Mouse (Mus musculus): Measurements from ENCODE around the gene Disc1.

The Disc1 gene

GRCm38 (mm10) chr8:125065596-125065995 is 11.6 kb downstream of the Disc1 start:
- intact Hi-C loops (cut with DNase I): loop anchor here (5.0 kb wide), 2 partner anchors 42 to 102 kb away; no protein-coding TSS in a partner anchor

DNA sequence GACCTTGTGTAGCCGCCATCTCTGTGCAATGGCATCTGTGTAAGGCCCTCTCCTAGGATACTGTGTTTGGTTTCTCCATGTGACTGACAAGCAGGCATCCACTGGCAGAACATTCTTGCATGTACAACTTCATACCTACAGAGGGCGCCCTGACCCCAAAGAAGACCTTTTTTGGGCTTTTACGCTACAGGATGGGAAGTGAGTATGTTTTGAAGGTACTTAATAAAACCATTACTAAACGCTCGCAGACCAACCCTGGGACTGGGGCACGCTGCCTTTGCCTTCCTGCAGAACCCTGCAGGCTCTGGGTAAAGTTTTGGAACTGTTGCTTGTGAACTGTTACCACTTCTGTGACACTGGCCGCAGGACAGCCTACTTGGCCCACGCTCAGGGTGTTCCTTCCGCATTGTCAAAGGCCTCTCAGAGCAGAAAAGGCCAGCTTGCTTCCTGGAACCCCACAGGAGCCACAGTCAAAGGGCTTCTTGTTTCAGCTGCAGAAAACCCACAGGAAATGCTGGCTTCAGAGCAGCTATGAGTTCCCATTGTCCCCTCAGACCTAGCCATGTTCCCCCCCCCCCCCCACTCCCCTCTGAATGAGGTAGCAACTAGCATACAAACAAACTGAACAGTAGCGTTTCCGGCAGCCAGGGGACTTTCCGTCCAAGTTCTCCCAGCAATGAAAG is 13.1 kb downstream of the Disc1 start:
- intact Hi-C loops (cut with DNase I): loop anchor here (5.0 kb wide), 2 partner anchors 40 to 100 kb away; no protein-coding TSS in a partner anchor

DNA sequence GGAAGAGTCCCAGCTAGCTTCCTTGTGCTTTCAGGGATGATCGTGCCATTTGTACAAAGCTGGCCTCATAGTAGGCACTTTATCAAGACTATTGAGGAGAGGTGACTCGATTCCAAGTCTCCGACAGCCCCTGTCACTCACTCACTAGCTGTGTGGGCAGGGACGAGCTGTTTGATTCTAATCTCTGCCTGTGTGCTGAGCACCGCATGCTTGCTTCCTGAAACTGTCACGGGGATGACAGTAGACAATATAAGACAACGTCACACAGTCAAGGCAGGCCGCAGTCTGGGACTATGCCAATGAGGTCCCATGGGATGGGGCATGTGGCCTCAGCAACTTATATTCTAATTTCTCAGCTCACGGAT is 13.6 kb downstream of the Disc1 start:
- intact Hi-C loops (cut with DNase I): loop anchor here (5.0 kb wide), 2 partner anchors 40 to 100 kb away; no protein-coding TSS in a partner anchor

DNA sequence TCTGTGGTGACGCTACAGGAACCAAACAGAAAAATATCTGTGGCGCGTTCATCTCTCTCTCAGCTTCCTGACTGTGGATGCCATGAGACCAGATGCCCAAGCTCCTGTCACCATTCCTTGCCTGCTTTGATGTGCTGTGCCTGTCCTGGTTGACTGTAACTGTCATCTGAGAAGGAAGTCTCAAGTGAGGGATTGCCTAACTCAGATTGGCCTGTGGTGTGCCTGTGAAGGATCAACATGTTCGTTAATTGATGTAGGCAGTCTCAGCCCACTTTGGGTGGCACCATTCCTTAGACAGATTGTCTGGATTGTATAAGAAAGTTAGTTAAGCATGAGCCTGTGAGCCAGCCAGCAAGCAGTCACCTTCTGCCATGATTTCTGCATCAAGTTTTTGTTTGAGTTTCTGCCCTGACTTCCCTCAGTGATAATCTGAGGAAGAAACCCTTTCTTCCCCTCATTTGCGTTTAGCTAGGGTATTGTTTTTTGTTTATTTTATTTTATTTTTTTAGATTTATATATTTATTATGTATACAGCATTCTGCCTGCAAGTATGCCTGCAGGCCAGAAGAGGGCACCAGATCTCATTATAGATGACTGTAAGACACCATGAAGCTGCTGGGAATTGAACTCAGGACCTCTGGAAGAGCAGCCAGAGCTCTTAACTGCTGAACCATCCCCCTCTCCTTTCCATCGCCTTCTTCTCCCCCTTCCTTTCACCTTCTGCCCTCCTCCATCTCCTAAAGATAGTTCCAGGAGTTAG is 14.3 kb downstream of the Disc1 start:
- intact Hi-C loops (cut with DNase I): loop anchor here (5.0 kb wide), 2 partner anchors 39 to 99 kb away; no protein-coding TSS in a partner anchor

DNA sequence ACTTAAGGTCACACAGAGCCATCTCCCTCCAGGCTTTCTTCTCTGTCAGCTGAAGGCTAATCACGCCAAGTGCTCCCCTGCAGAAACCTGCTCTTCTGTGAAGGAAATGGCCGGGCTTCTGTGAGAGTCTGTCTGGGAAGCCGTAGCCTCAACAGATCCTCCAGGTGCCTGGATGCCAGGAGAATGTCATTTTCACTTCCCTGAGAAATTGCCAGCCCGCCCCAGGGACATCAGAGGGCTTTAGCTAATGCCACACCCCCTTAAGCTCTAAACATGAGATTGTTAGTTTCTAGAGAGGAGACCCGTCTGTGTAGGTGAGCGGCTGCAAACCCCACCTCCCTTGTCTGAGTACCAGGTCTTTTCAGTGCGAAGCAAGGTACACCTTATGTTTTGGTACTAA is 15.3 kb downstream of the Disc1 start:
- intact Hi-C loops (cut with DNase I): loop anchor here (5.0 kb wide), 2 partner anchors 38 to 98 kb away; no protein-coding TSS in a partner anchor

DNA sequence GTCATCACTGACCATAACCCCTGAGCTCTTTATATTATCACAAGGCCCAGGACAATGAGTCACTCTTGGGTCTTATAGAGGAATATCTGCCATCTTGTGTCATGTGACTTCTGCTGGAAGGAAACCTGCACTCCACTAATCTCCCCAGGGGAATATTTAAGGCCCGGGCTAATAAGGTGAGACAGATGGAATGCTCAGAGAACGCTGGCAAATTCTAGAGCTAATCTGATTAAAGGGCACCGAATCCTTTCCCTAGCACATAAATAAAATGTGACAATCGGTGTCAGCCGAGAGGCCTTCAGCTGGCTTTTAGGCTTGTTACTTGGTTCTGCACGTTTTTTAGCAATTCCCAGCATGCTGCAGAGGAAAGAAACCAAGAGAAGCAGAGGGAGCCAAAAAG is 15.7 kb downstream of the Disc1 start:
- intact Hi-C loops (cut with DNase I): loop anchor here (5.0 kb wide), 2 partner anchors 38 to 98 kb away; no protein-coding TSS in a partner anchor

GRCm38 (mm10) chr8:125074141-125074540 is 20.1 kb downstream of the Disc1 start:
- intact Hi-C loops (cut with DNase I): no loop called here

DNA sequence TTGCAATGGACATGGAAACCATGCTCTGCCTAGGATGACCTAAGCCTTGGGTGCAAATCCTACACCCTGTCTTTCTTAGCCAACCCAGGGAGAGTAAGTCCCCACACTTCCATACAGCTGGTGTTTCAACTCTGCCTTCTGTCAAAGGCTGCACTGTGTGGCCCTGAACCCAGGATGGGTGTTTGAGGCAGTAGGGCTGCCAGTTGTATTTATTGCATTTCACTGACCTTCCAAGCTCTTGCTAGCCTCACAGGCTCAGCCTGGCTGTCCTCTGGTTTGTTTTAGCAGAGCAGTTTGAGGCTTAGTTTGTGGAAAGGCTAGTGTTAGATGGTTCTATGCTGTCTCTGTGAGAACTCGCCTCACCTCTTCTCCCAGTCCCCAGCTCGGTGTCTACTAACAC is 20.6 kb downstream of the Disc1 start:
- intact Hi-C loops (cut with DNase I): no loop called here

DNA sequence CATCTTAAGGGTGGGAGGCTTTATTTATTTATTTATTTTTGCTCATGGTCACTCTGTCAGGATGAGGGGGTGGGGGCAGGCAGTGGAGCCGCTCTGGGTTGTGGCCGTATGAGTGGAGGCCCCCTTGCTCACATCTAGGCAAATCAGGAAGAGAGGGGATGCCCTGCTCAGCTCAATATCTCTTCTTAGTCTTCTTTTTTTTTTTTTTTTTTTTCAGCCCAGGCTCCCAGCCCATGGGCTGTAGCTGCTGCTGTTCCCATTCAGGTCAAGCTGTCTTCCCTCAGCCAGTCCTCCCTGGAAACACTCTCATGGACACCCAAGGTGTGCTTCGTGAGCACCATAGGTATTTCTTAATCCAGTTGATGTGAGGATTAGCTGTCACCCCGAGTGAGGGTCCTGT is 21.4 kb downstream of the Disc1 start:
- intact Hi-C loops (cut with DNase I): no loop called here

DNA sequence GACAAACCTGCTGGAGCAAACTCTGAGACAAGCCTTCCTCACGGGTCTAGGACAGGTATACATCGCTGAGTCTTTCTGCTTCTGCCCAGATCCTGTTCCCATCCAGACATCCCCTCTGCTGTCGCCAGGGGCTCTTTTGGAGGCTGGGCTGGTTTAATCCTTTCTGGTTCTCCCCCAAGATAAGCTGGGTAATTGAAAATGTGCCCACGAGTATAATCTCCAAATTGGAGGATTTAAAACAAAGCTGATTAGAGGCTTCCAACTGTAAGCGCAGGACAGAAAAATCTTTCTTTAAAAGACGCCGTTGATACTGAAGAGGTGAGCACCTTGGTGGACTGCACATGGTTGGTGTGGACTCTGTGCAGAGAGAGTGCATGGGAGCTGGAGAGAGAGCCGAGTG is 23.3 kb downstream of the Disc1 start:
- intact Hi-C loops (cut with DNase I): no loop called here

GRCm38 (mm10) chr8:125078771-125079384 is 24.9 kb downstream of the Disc1 start:
- intact Hi-C loops (cut with DNase I): no loop called here

GRCm38 (mm10) chr8:125080388-125081344 is 26.7 kb downstream of the Disc1 start:
- intact Hi-C loops (cut with DNase I): no loop called here

DNA sequence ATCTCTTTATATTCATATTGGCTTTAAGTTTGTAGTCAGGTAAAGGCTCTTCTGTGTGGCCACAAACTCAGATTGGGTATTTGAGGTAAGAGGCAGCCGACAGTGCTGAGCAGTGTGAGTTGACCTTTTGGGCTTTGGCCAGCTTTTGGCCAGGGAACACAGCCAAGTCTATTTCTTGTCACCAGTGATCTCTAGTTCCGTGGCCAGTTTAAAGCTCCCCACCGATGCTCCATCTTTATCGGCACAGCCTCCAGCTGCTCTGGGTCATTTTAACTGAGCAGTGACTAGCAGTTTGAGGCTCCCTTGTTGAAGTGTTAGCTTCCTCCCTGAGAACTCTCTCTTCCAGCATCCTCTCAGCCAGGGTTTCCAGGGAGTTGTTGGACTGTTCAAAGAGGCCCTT is 29.8 kb downstream of the Disc1 start:
- intact Hi-C loops (cut with DNase I): no loop called here

GRCm38 (mm10) chr8:125084523-125084922 is 30.5 kb downstream of the Disc1 start:
- intact Hi-C loops (cut with DNase I): no loop called here

DNA sequence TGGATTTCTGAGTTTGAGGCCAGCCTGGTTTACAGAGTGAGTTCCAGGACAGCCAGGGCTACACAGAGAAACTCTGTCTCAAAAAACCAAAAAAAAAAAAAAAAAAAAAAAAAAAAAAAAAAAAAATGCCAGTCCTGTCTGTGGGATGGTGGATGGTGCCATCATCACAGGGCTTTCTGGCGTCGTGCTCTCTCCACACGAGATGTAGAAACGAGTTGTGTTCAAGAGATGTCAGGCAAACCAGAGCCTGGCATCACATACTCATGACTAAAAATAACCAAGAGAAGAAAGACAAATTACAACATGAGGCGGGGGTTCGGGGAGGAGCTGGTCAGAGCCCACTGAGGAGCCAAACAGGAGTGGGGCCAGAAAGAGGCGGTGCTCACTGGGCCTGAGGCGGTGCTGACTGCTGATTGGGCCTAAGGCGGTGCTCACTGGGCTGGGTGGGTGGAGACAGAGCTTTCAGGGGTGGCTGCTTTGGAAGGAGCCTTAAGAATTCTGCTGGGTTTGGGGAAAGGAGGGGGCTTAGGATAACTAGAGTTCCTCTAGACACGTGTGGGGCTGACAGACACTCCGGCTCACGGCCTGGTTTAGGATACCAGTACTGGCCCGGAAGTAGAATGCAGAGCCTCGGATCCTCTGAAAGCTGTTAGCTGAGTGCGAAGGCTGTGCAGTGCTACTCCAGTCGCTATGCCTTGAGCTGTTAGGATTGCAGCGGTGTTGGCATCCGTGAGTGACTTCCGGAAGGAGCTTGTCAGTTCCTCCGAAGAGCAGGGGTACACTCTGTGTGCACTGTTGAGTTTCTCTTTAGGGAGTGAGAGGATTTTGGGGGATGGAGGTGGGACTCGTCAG is 37.1 kb downstream of the Disc1 start:
- intact Hi-C loops (cut with DNase I): no loop called here

GRCm38 (mm10) chr8:125097140-125097539 is 43.1 kb downstream of the Disc1 start:
- intact Hi-C loops (cut with DNase I): no loop called here

GRCm38 (mm10) chr8:125098050-125098449 is 44.1 kb downstream of the Disc1 start:
- intact Hi-C loops (cut with DNase I): no loop called here

DNA sequence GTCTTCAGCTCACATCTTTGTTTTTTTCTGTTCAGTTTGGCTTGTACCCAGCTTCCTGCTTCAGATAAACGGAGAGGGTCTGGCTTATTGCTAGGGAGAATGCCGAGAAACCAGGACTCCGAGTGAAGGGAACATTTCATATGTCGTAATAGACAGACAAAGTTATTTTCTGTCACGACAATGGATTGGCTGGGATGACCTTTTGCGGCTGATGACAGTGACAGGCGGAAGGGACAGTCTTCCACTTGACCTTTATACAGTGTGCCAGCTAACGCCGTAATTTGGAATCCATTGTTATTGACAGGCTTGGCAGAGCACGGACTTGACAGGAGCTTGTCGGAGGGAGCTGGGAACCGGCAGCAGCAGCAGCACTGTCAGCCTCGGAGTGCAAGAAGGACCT is 48.3 kb downstream of the Disc1 start:
- intact Hi-C loops (cut with DNase I): no loop called here

DNA sequence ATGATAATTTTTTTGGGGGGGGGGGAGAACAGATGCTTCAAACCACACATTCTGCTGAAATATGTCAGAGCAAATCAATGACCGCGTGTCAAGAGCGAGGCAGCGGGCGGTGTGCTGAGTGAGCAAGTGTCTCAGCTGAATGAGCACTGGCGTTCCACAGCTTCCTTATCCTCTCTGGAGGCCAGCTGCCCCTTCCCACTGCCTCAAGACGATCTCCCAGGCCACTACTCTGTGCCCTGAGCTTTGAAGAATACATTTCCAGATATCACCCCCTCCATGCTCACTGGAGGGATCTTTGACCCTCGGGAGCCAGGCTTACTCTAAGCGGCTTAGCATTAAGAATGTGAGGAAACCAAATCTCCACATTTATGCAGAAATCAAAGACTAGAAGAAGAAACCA is 59.2 kb downstream of the Disc1 start:
- intact Hi-C loops (cut with DNase I): no loop called here

GRCm38 (mm10) chr8:125113831-125114230 is 59.8 kb downstream of the Disc1 start:
- intact Hi-C loops (cut with DNase I): no loop called here

Measured in adrenal gland (tissue).